Mouse (Mus musculus): ENCODE results near the gene Lrba. TPM values are rescaled to one million over a fixed set of nuclear protein-coding genes. Genes with fewer than 3 reads are reported as not detected.

Lrba gene
- polyA plus RNA-seq (2015; fragmentation: Nextera tagmentation; extraction: Ambion mirVana), result 1.6 and 1.8 TPM in 2 replicates

- DNase-seq (peak; percentile 86), ATAC-seq (peak; percentile 87)
- Histone ChIP-seq H3K27ac (ENCODE audit: low read depth) (peak within 1 kb of the TSS; percentile 95), H3K27me3 (ENCODE audit: insufficient read depth, low read length) (peaks cover 3% of the 10 kb centered on the region; the same call in 1 of the 2 replicates), H3K9me3 (ENCODE audit: low read length) (no peaks in the 10 kb centered on the region), H3K36me3 (replicated peaks; ENCODE audit: insufficient read depth, low read length) (no peaks in the 10 kb centered on the region), H3K9ac (replicated peaks) (peak within 1 kb of the TSS; percentile 95), H3K4me2 (ENCODE audit: low read depth, low read length) (peak within 1 kb of the TSS; percentile 99), H3K4me3 (ENCODE audit: low read depth, low read length) (peak within 1 kb of the TSS; percentile 97), H3K4me1 (ENCODE audit: insufficient read depth) (peaks cover 8% of the 10 kb centered on the region)
- WGBS (ENCODE audit: insufficient replicate concordance), result under 1% methylated on average over 48 of the region's 55 CpGs
- TF ChIP-seq EP300 (IDR thresholded peaks at IDR 0.05; ENCODE audit: low read depth), result no peak
- TF ChIP-seq CTCF (IDR thresholded peaks at IDR 0.05; ENCODE audit: low read depth), result no peak
Measured at GRCm38 (mm10) chr3:86224564-86225421, at the start of gene Lrba. Gene Lrba (plus strand): TSS chr3:86224680.

- DNase-seq (no peak), ATAC-seq (no peak)
- Histone ChIP-seq H3K9me3 (ENCODE audit: low read length) (no peaks in the 10 kb centered on the region), H3K36me3 (replicated peaks; ENCODE audit: insufficient read depth, low read length) (no peaks in the 10 kb centered on the region), H3K27ac (ENCODE audit: low read depth) (no peak overlapping the region), H3K4me3 (ENCODE audit: low read depth, low read length) (no peak overlapping the region), H3K4me2 (ENCODE audit: low read depth, low read length) (no peak overlapping the region), H3K9ac (replicated peaks) (no peak overlapping the region), H3K27me3 (ENCODE audit: insufficient read depth, low read length) (no peaks in the 10 kb centered on the region), H3K4me1 (ENCODE audit: insufficient read depth) (no peaks in the 10 kb centered on the region)
- no peak for TF ChIP-seq CTCF (IDR thresholded peaks at IDR 0.05; ENCODE audit: low read depth)
- no peak for TF ChIP-seq EP300 (IDR thresholded peaks at IDR 0.05; ENCODE audit: low read depth)
- WGBS (ENCODE audit: insufficient replicate concordance), result 77% methylated on average over 7 of the region's 7 CpGs
Measured at GRCm38 (mm10) chr3:86179714-86180113, 44.8 kb upstream of the Lrba start.

DNA sequence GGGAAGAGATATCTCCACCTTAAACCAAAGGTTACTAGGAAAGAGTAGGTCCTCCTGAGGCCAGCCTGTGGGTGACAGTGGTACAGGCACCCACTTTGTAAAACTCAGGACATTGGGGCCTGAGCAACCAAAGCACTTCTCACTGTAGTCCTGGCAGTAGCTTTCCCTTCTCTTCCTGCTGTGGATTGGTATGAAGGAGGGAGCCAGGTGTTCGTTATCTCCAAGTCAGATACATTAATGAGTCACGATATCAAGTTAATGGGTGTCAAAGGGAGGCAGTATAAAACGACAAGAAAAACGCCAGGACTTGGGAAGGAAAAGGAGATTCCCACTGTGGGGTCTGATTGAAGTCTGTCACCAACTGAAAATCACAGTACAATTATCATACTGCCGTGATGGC is 43.4 kb upstream of the Lrba start:
- Histone ChIP-seq H3K4me1 (ENCODE audit: insufficient read depth) (no peaks in the 10 kb centered on the region), H3K9ac (replicated peaks) (no peak overlapping the region), H3K36me3 (replicated peaks; ENCODE audit: insufficient read depth, low read length) (no peaks in the 10 kb centered on the region), H3K27ac (ENCODE audit: low read depth) (no peak overlapping the region), H3K9me3 (ENCODE audit: low read length) (no peaks in the 10 kb centered on the region), H3K4me3 (ENCODE audit: low read depth, low read length) (no peak overlapping the region), H3K27me3 (ENCODE audit: insufficient read depth, low read length) (no peaks in the 10 kb centered on the region), H3K4me2 (ENCODE audit: low read depth, low read length) (no peak overlapping the region)
- ATAC-seq, result no peak
- WGBS (ENCODE audit: insufficient replicate concordance), result 70% methylated on average over 5 of the region's 5 CpGs
- no peak for TF ChIP-seq CTCF (IDR thresholded peaks at IDR 0.05; ENCODE audit: low read depth)
- TF ChIP-seq EP300 (IDR thresholded peaks at IDR 0.05; ENCODE audit: low read depth), result no peak
- no peak for DNase-seq

- Histone ChIP-seq H3K4me1 (ENCODE audit: insufficient read depth) (no peaks in the 10 kb centered on the region), H3K4me3 (ENCODE audit: low read depth, low read length) (no peak overlapping the region), H3K36me3 (replicated peaks; ENCODE audit: insufficient read depth, low read length) (no peaks in the 10 kb centered on the region), H3K9ac (replicated peaks) (no peak overlapping the region), H3K9me3 (ENCODE audit: low read length) (no peaks in the 10 kb centered on the region), H3K4me2 (ENCODE audit: low read depth, low read length) (no peak overlapping the region), H3K27me3 (ENCODE audit: insufficient read depth, low read length) (no peaks in the 10 kb centered on the region), H3K27ac (ENCODE audit: low read depth) (no peak overlapping the region)
- 82% methylated on average over 7 of the region's 7 CpGs for WGBS (ENCODE audit: insufficient replicate concordance)
- TF ChIP-seq CTCF (IDR thresholded peaks at IDR 0.05; ENCODE audit: low read depth) (no peak), EP300 (IDR thresholded peaks at IDR 0.05; ENCODE audit: low read depth) (no peak)
- no peak for DNase-seq
- ATAC-seq, result no peak
Measured at GRCm38 (mm10) chr3:86184546-86184945, 39.9 kb upstream of the Lrba start.

GRCm38 (mm10) chr3:86187736-86188389 is 36.6 kb upstream of the Lrba start:
- no peaks in the 10 kb centered on the region for H3K36me3 ChIP-seq (replicated peaks; ENCODE audit: insufficient read depth, low read length)
- H3K4me1 ChIP-seq (ENCODE audit: insufficient read depth), result no peaks in the 10 kb centered on the region
- H3K9me3 ChIP-seq (ENCODE audit: low read length), result no peaks in the 10 kb centered on the region
- H3K27me3 ChIP-seq (ENCODE audit: insufficient read depth, low read length), result no peaks in the 10 kb centered on the region
- TF ChIP-seq EP300 (IDR thresholded peaks at IDR 0.05; ENCODE audit: low read depth), result no peak
- TF ChIP-seq CTCF (IDR thresholded peaks at IDR 0.05; ENCODE audit: low read depth), result no peak
- H3K4me2 ChIP-seq (ENCODE audit: low read depth, low read length), result no peak overlapping the region
- H3K27ac ChIP-seq (ENCODE audit: low read depth), result no peak overlapping the region
- ATAC-seq, result no peak
- DNase-seq, result no peak
- no peak overlapping the region for H3K4me3 ChIP-seq (ENCODE audit: low read depth, low read length)
- no peak overlapping the region for H3K9ac ChIP-seq (replicated peaks)
- WGBS (ENCODE audit: insufficient replicate concordance), result 76% methylated on average over 5 of the region's 5 CpGs

GRCm38 (mm10) chr3:86195981-86196380 is 28.5 kb upstream of the Lrba start:
- ATAC-seq (no peak), DNase-seq (no peak)
- H3K4me3 ChIP-seq (ENCODE audit: low read depth, low read length), result no peak overlapping the region
- H3K9me3 ChIP-seq (ENCODE audit: low read length), result no peaks in the 10 kb centered on the region
- WGBS (ENCODE audit: insufficient replicate concordance), result 54% methylated on average over 15 of the region's 15 CpGs
- no peak for TF ChIP-seq EP300 (IDR thresholded peaks at IDR 0.05; ENCODE audit: low read depth)
- TF ChIP-seq CTCF (IDR thresholded peaks at IDR 0.05; ENCODE audit: low read depth), result no peak
- H3K27me3 ChIP-seq (ENCODE audit: insufficient read depth, low read length), result no peaks in the 10 kb centered on the region
- H3K4me1 ChIP-seq (ENCODE audit: insufficient read depth), result no peaks in the 10 kb centered on the region
- no peak overlapping the region for H3K27ac ChIP-seq (ENCODE audit: low read depth)
- no peaks in the 10 kb centered on the region for H3K36me3 ChIP-seq (replicated peaks; ENCODE audit: insufficient read depth, low read length)
- no peak overlapping the region for H3K4me2 ChIP-seq (ENCODE audit: low read depth, low read length)
- no peak overlapping the region for H3K9ac ChIP-seq (replicated peaks)
